Mouse (Mus musculus) liver, embryonic 14.5 days (tissue): Measurements from ENCODE around the gene Ctnnd2.

Experiments
- CTCF ChIP-seq: IDR thresholded peaks from 2 replicates; pipeline ENCODE4 v1.5.1; 2016; ENCODE audit warnings: antibody characterized with exemption, low read depth, control low read depth
- EP300 ChIP-seq: IDR thresholded peaks from 2 replicates; pipeline ENCODE4 v1.6.1; 2016; ENCODE audit warnings: antibody characterized with exemption, low read depth

GRCm38 (mm10) chr15:30369997-30370396, 197.6 kb downstream of the Ctnnd2 start:
- no peak for TF ChIP-seq CTCF
- no peak for TF ChIP-seq EP300
